Mouse (Mus musculus): ENCODE results near the gene Tbata. TPM values are rescaled to one million over a fixed set of nuclear protein-coding genes. Genes with fewer than 3 reads are reported as not detected.
A peak's percentile ranks its signal among the peaks of the same experiment; 100 is the strongest.

Tbata gene
- total RNA-seq, 1 experiment: not detected

- no peak overlapping the region; the same call in 1 of the 2 replicates for H3K27ac ChIP-seq (ENCODE audit: insufficient read depth, low read depth, low read length, poor library complexity, severe bottlenecking)
- in situ Hi-C loops (cut with MboI; ENCODE audit: low sequenced_read_pairs in 2 of 2, unreplicated experiment in 2 of 2): no loop called here
- no peaks in the 10 kb centered on the region for H3K9me3 ChIP-seq (ENCODE audit: control insufficient read depth, insufficient read depth, low read depth, low read length)
- no peak overlapping the region for H3K9ac ChIP-seq (ENCODE audit: insufficient read depth, low read depth, low read length, poor library complexity, severe bottlenecking)
- no peak for DNase-seq (ENCODE audit: low read depth, low spot score)
- H3K4me1 ChIP-seq (ENCODE audit: control insufficient read depth in 2 of 2, insufficient read depth in 2 of 2, low read length in 2 of 2, poor library complexity in 1 of 2): peaks cover 10 to 40% of the 10 kb centered on the region in 2 experiments; a peak in 3 of 4 replicates
- H3K4me3 ChIP-seq (ENCODE audit: insufficient read depth in 1 of 2, low read depth in 1 of 2, low read length in 2 of 2, poor library complexity in 1 of 2, severe bottlenecking in 1 of 2): no peak overlapping the region
- TF ChIP-seq MAFK (IDR thresholded peaks at IDR 0.05; ENCODE audit: insufficient read depth, low read depth, low read length): no peak
- H3K36me3 ChIP-seq (ENCODE audit: control insufficient read depth, insufficient read depth, low read length, poor library complexity, severe bottlenecking): peaks cover 4% of the 10 kb centered on the region; the same call in 1 of the 2 replicates
Measured at GRCm38 (mm10) chr10:61232858-61233567, 61.3 kb downstream of the Tbata start.

GRCm38 (mm10) chr10:61234319-61234718, 62.6 kb downstream of the Tbata start:
- in situ Hi-C loops (cut with MboI; ENCODE audit: low sequenced_read_pairs in 2 of 2, unreplicated experiment in 2 of 2): no loop called here
- TF ChIP-seq CHD2 (IDR thresholded peaks at IDR 0.05; ENCODE audit: low read depth, low read length) (no peak), ZC3H11A (IDR thresholded peaks at IDR 0.05; ENCODE audit: borderline replicate concordance, low read depth, low read length) (no peak), HCFC1 (IDR thresholded peaks at IDR 0.05; ENCODE audit: borderline replicate concordance, insufficient read depth, low read length) (no peak), MAFK (IDR thresholded peaks at IDR 0.05; ENCODE audit: insufficient read depth, low read depth, low read length) (no peak), ZNF384 (IDR thresholded peaks at IDR 0.05; ENCODE audit: low read depth, low read length) (no peak)
- H3K9me3 ChIP-seq (ENCODE audit: control insufficient read depth, insufficient read depth, low read depth, low read length): no peaks in the 10 kb centered on the region
- H3K4me3 ChIP-seq (ENCODE audit: insufficient read depth in 1 of 2, low read depth in 1 of 2, low read length in 2 of 2, poor library complexity in 1 of 2, severe bottlenecking in 1 of 2): no peak overlapping the region
- H3K27ac ChIP-seq (ENCODE audit: insufficient read depth, low read depth, low read length, poor library complexity, severe bottlenecking): no peak overlapping the region
- no peak overlapping the region for H3K9ac ChIP-seq (ENCODE audit: insufficient read depth, low read depth, low read length, poor library complexity, severe bottlenecking)
- peaks cover 10 to 46% of the 10 kb centered on the region in 2 experiments; a peak in 3 of 4 replicates for H3K4me1 ChIP-seq (ENCODE audit: control insufficient read depth in 2 of 2, insufficient read depth in 2 of 2, low read length in 2 of 2, poor library complexity in 1 of 2)
- DNase-seq (ENCODE audit: low read depth, low spot score): no peak
- peaks cover 3% of the 10 kb centered on the region; the same call in 1 of the 2 replicates for H3K36me3 ChIP-seq (ENCODE audit: control insufficient read depth, insufficient read depth, low read length, poor library complexity, severe bottlenecking)

- Histone ChIP-seq H3K4me3 (ENCODE audit: insufficient read depth in 1 of 2, low read depth in 1 of 2, low read length in 2 of 2, poor library complexity in 1 of 2, severe bottlenecking in 1 of 2) (no peak overlapping the region), H3K9me3 (ENCODE audit: control insufficient read depth, insufficient read depth, low read depth, low read length) (no peaks in the 10 kb centered on the region), H3K36me3 (ENCODE audit: control insufficient read depth, insufficient read depth, low read length, poor library complexity, severe bottlenecking) (no peaks in the 10 kb centered on the region; the same call in 1 of the 2 replicates), H3K27ac (ENCODE audit: insufficient read depth, low read depth, low read length, poor library complexity, severe bottlenecking) (peak overlapping the region; percentile 85; the same call in 1 of the 2 replicates), H3K9ac (ENCODE audit: insufficient read depth, low read depth, low read length, poor library complexity, severe bottlenecking) (no peak overlapping the region; the same call in 1 of the 2 replicates), H3K4me1 (ENCODE audit: control insufficient read depth in 2 of 2, insufficient read depth in 2 of 2, low read length in 2 of 2, poor library complexity in 1 of 2) (peaks cover 14 to 52% of the 10 kb centered on the region in 2 experiments)
- no peak for DNase-seq (ENCODE audit: low read depth, low spot score)
- in situ Hi-C loops (cut with MboI; ENCODE audit: low sequenced_read_pairs in 2 of 2, unreplicated experiment in 2 of 2): no loop called here
- TF ChIP-seq CHD2 (IDR thresholded peaks at IDR 0.05; ENCODE audit: low read depth, low read length) (no peak), ZNF384 (IDR thresholded peaks at IDR 0.05; ENCODE audit: low read depth, low read length) (no peak), HCFC1 (IDR thresholded peaks at IDR 0.05; ENCODE audit: borderline replicate concordance, insufficient read depth, low read length) (no peak), ZC3H11A (IDR thresholded peaks at IDR 0.05; ENCODE audit: borderline replicate concordance, low read depth, low read length) (no peak), MAFK (IDR thresholded peaks at IDR 0.05; ENCODE audit: insufficient read depth, low read depth, low read length) (no peak)
Measured at GRCm38 (mm10) chr10:61235677-61236267, 64.0 kb downstream of the Tbata start.

DNA sequence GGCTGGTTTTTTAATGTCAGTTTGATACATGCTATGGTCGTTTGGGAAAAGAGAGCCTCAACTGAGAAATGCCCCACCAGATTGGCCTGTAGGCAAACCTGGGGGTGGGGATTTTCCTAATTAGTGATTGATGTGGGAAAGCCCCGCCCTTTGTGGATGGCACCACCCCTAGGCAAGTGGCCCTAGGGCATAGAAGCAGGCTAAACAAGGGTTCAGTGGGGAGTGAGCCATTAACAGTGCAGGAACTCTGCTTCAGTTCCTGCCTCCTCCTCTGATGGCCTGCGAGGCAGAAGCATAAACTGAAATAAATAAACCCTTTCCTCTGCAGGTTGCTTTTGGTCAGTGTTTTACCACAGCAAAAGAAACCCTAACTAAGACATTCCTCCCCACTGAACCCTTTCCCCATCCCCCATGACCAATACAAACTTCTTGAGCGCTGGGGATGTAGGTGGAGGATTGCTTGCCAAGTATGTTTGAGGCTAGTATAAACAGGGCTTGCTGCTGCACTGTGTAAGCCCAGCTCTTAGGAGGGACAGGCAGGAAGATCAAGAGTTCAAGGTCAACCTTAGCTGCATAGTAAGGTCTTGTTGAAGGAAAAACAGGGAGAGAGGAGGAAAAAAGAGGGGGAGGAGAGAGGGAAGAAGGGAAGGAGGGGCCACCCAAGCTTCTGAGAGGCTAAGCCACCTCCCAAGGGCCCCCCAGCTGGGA, 65.1 kb downstream of the Tbata start:
- TF ChIP-seq MAFK (IDR thresholded peaks at IDR 0.05; ENCODE audit: insufficient read depth, low read depth, low read length) (no peak), ZNF384 (IDR thresholded peaks at IDR 0.05; ENCODE audit: low read depth, low read length) (no peak), HCFC1 (IDR thresholded peaks at IDR 0.05; ENCODE audit: borderline replicate concordance, insufficient read depth, low read length) (no peak)
- Histone ChIP-seq H3K4me1 (ENCODE audit: control insufficient read depth in 2 of 2, insufficient read depth in 2 of 2, low read length in 2 of 2, poor library complexity in 1 of 2) (peaks cover 11 to 56% of the 10 kb centered on the region in 2 experiments), H3K36me3 (ENCODE audit: control insufficient read depth, insufficient read depth, low read length, poor library complexity, severe bottlenecking) (no peaks in the 10 kb centered on the region; the same call in 1 of the 2 replicates), H3K4me3 (ENCODE audit: insufficient read depth in 1 of 2, low read depth in 1 of 2, low read length in 2 of 2, poor library complexity in 1 of 2, severe bottlenecking in 1 of 2) (no peak overlapping the region; a peak in 1 of 4 replicates), H3K9me3 (ENCODE audit: control insufficient read depth, insufficient read depth, low read depth, low read length) (no peaks in the 10 kb centered on the region), H3K27ac (ENCODE audit: insufficient read depth, low read depth, low read length, poor library complexity, severe bottlenecking) (peak overlapping the region; percentile 85), H3K9ac (ENCODE audit: insufficient read depth, low read depth, low read length, poor library complexity, severe bottlenecking) (peak overlapping the region; percentile 9; the same call in 1 of the 2 replicates)
- in situ Hi-C loops (cut with MboI; ENCODE audit: low sequenced_read_pairs in 2 of 2, unreplicated experiment in 2 of 2): no loop called here
- no peak for DNase-seq (ENCODE audit: low read depth, low spot score)
